Mouse (Mus musculus): ENCODE data around the gene Pon3.

Pon3 gene

GRCm38 (mm10) chr6:5269641-5270040, 13.6 kb upstream of the Pon3 start:
- peaks cover 2% of the 10 kb centered on the region; the same call in 1 of the 2 replicates for H3K4me1 ChIP-seq (replicated peaks; ENCODE audit: low read depth, low read length)
- H3K4me3 ChIP-seq (replicated peaks; ENCODE audit: low read length): no peak overlapping the region
- no peaks in the 10 kb centered on the region for H3K27me3 ChIP-seq (ENCODE audit: insufficient read depth, low read length)
- H3K9me3 ChIP-seq (ENCODE audit: low read length): no peaks in the 10 kb centered on the region
- H3K36me3 ChIP-seq (ENCODE audit: insufficient read depth, low read length): no peaks in the 10 kb centered on the region
- TF ChIP-seq CTCF (conservative IDR thresholded peaks at IDR 0.05; ENCODE audit: low read length): no peak
- no peak for TF ChIP-seq NANOG (IDR thresholded peaks at IDR 0.05; ENCODE audit: borderline replicate concordance, low read length)

GRCm38 (mm10) chr6:5264793-5265192, 8.7 kb upstream of the Pon3 start:
- H3K27me3 ChIP-seq (ENCODE audit: insufficient read depth, low read length): no peaks in the 10 kb centered on the region
- no peaks in the 10 kb centered on the region for H3K4me1 ChIP-seq (replicated peaks; ENCODE audit: low read depth, low read length)
- no peaks in the 10 kb centered on the region for H3K36me3 ChIP-seq (ENCODE audit: insufficient read depth, low read length)
- H3K9me3 ChIP-seq (ENCODE audit: low read length): no peaks in the 10 kb centered on the region
- H3K4me3 ChIP-seq (replicated peaks; ENCODE audit: low read length): no peak overlapping the region
- no peak for TF ChIP-seq POU5F1 (IDR thresholded peaks at IDR 0.05; ENCODE audit: borderline replicate concordance, low read length)
- no peak for TF ChIP-seq CTCF (conservative IDR thresholded peaks at IDR 0.05; ENCODE audit: low read length)
- TF ChIP-seq NANOG (IDR thresholded peaks at IDR 0.05; ENCODE audit: borderline replicate concordance, low read length): no peak

- Histone ChIP-seq H3K4me3 (replicated peaks; ENCODE audit: low read length) (no peak overlapping the region), H3K4me1 (replicated peaks; ENCODE audit: low read depth, low read length) (no peaks in the 10 kb centered on the region)
- TF ChIP-seq CTCF (conservative IDR thresholded peaks at IDR 0.05; ENCODE audit: low read length) (no peak), NANOG (IDR thresholded peaks at IDR 0.05; ENCODE audit: borderline replicate concordance, low read length) (no peak), POU5F1 (IDR thresholded peaks at IDR 0.05; ENCODE audit: borderline replicate concordance, low read length) (no peak)
These were observed 7.3 kb upstream of the Pon3 start for GRCm38 (mm10) chr6:5263250-5263999.

GRCm38 (mm10) chr6:5262322-5263249, 6.5 kb upstream of the Pon3 start:
- TF ChIP-seq NANOG (IDR thresholded peaks at IDR 0.05; ENCODE audit: borderline replicate concordance, low read length) (no peak), POU5F1 (IDR thresholded peaks at IDR 0.05; ENCODE audit: borderline replicate concordance, low read length) (no peak), CTCF (conservative IDR thresholded peaks at IDR 0.05; ENCODE audit: low read length) (no peak)
- no peaks in the 10 kb centered on the region for H3K36me3 ChIP-seq (ENCODE audit: insufficient read depth, low read length)
- H3K9me3 ChIP-seq (ENCODE audit: low read length): no peaks in the 10 kb centered on the region
- no peaks in the 10 kb centered on the region for H3K4me1 ChIP-seq (replicated peaks; ENCODE audit: low read depth, low read length)
- H3K4me3 ChIP-seq (replicated peaks; ENCODE audit: low read length): no peak overlapping the region
- H3K27me3 ChIP-seq (ENCODE audit: insufficient read depth, low read length): no peaks in the 10 kb centered on the region

More at GRCm38 (mm10) chr6:5263250-5263999, 7.3 kb upstream of the Pon3 start:
- no peaks in the 10 kb centered on the region for H3K27me3 ChIP-seq (ENCODE audit: insufficient read depth, low read length)
- no peaks in the 10 kb centered on the region for H3K9me3 ChIP-seq (ENCODE audit: low read length)
- H3K36me3 ChIP-seq (ENCODE audit: insufficient read depth, low read length): no peaks in the 10 kb centered on the region

- H3K27me3 ChIP-seq (ENCODE audit: insufficient read depth, low read length): peaks cover 11% of the 10 kb centered on the region; the same call in 1 of the 2 replicates
- no peak for TF ChIP-seq CTCF (conservative IDR thresholded peaks at IDR 0.05; ENCODE audit: low read length)
- peaks cover 16% of the 10 kb centered on the region for H3K4me1 ChIP-seq (replicated peaks; ENCODE audit: low read depth, low read length)
- no peaks in the 10 kb centered on the region for H3K36me3 ChIP-seq (ENCODE audit: insufficient read depth, low read length)
- H3K4me3 ChIP-seq (replicated peaks; ENCODE audit: low read length): peak overlapping the region; percentile 70
- H3K9me3 ChIP-seq (ENCODE audit: low read length): no peaks in the 10 kb centered on the region
These were observed 795 bp downstream of the Pon3 start for GRCm38 (mm10) chr6:5255291-5255690.

- H3K9me3 ChIP-seq (ENCODE audit: low read length): no peaks in the 10 kb centered on the region
- H3K27me3 ChIP-seq (ENCODE audit: insufficient read depth, low read length): peaks cover 11% of the 10 kb centered on the region; the same call in 1 of the 2 replicates
- H3K4me3 ChIP-seq (replicated peaks; ENCODE audit: low read length): no peak overlapping the region
- no peaks in the 10 kb centered on the region for H3K36me3 ChIP-seq (ENCODE audit: insufficient read depth, low read length)
- TF ChIP-seq NANOG (IDR thresholded peaks at IDR 0.05; ENCODE audit: borderline replicate concordance, low read length) (no peak), POU5F1 (IDR thresholded peaks at IDR 0.05; ENCODE audit: borderline replicate concordance, low read length) (no peak), CTCF (conservative IDR thresholded peaks at IDR 0.05; ENCODE audit: low read length) (no peak)
- H3K4me1 ChIP-seq (replicated peaks; ENCODE audit: low read depth, low read length): peaks cover 16% of the 10 kb centered on the region
These were observed 1.2 kb downstream of the Pon3 start for GRCm38 (mm10) chr6:5254869-5255268.

- Histone ChIP-seq H3K27me3 (ENCODE audit: insufficient read depth, low read length) (0 out of 2 replicates have a peak, but pooled peaks cover 3% of the 10 kb centered on the region), H3K4me1 (replicated peaks; ENCODE audit: low read depth, low read length) (no peaks in the 10 kb centered on the region)
- TF ChIP-seq CTCF (conservative IDR thresholded peaks at IDR 0.05; ENCODE audit: low read length): no peak
- no peak for TF ChIP-seq POU5F1 (IDR thresholded peaks at IDR 0.05; ENCODE audit: borderline replicate concordance, low read length)
- TF ChIP-seq NANOG (IDR thresholded peaks at IDR 0.05; ENCODE audit: borderline replicate concordance, low read length): no peak
These were observed 10.2 kb downstream of the Pon3 start for GRCm38 (mm10) chr6:5245926-5246325.

GRCm38 (mm10) chr6:5238799-5239198, 17.3 kb downstream of the Pon3 start:
- no peak for TF ChIP-seq NANOG (IDR thresholded peaks at IDR 0.05; ENCODE audit: borderline replicate concordance, low read length)
- no peak for TF ChIP-seq CTCF (conservative IDR thresholded peaks at IDR 0.05; ENCODE audit: low read length)
- no peak for TF ChIP-seq POU5F1 (IDR thresholded peaks at IDR 0.05; ENCODE audit: borderline replicate concordance, low read length)
- Histone ChIP-seq H3K9me3 (ENCODE audit: low read length) (no peaks in the 10 kb centered on the region), H3K36me3 (ENCODE audit: insufficient read depth, low read length) (no peaks in the 10 kb centered on the region), H3K4me1 (replicated peaks; ENCODE audit: low read depth, low read length) (no peaks in the 10 kb centered on the region), H3K4me3 (replicated peaks; ENCODE audit: low read length) (no peak overlapping the region), H3K27me3 (ENCODE audit: insufficient read depth, low read length) (no peaks in the 10 kb centered on the region)

More at GRCm38 (mm10) chr6:5245926-5246325, 10.2 kb downstream of the Pon3 start:
- Histone ChIP-seq H3K4me3 (replicated peaks; ENCODE audit: low read length) (no peak overlapping the region), H3K9me3 (ENCODE audit: low read length) (no peaks in the 10 kb centered on the region), H3K36me3 (ENCODE audit: insufficient read depth, low read length) (no peaks in the 10 kb centered on the region)

All from E14TG2a.4 (cell line).